Mouse (Mus musculus): ENCODE measurements around the gene Srsf5.
A peak's percentile ranks its signal among the peaks of the same experiment; 100 is the strongest.
"Not testable (repeated sequence)": the region's sequence is repeated elsewhere in the genome, so short reads cannot be mapped to it uniquely, and the experiment has no call there.

The Srsf5 gene

GRCm38 (mm10) chr12:80945334-80945995 lies at the start of gene Srsf5:
Srsf5 (plus strand) TSS chr12:80945504.
- DNase-seq = peak; percentile 100

GRCm38 (mm10) chr12:80909631-80910030 lies 35.7 kb upstream of the Srsf5 start:
- DNase-seq = no peak

GRCm38 (mm10) chr12:80917764-80918163 lies 27.5 kb upstream of the Srsf5 start:
- DNase-seq = peak; percentile 68 to 71

- DNase-seq = no peak
Measured at GRCm38 (mm10) chr12:80921301-80921700, 24.0 kb upstream of the Srsf5 start.

DNA sequence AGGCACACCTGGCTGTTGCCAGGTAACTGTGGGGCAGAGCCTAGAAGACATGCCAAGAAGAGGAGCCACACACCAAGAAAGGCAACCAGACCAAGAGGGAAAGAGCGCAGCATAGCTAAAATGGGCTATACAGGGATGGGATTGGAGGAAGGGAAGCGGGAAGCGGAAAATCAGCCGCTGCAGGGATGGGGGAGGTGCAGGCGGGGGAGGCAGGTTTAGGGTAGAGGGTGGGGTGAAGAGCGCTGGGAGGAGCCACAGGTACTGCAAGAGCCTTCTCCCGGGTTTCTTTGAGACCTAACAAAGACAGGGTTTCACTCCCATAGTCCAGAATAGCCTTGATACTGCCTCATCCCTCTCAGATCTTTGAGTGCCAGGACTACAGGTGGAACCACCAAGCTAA lies 22.4 kb upstream of the Srsf5 start:
- no peak for DNase-seq

- no peak for DNase-seq
Measured at GRCm38 (mm10) chr12:80923602-80924001, 21.7 kb upstream of the Srsf5 start.

DNA sequence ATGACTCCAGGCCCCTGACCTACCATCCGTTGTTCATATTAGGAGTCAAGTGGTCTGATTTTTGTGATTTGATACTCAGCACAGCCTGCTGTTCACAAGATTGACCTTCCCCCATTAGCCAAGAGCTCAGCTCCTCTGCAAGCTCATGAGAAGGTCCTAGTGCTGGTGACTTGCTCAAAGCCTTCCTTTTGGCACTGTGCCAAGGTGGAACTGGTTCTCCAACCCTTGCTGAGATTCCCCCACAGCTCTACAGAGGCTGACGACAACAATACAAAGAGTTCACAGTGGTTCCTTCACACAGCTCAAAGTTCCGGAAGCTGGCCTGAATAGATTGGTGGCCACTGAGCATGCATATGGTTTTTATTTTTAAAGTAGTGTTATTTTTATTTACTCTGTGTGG lies 21.1 kb upstream of the Srsf5 start:
- DNase-seq = no peak

DNA sequence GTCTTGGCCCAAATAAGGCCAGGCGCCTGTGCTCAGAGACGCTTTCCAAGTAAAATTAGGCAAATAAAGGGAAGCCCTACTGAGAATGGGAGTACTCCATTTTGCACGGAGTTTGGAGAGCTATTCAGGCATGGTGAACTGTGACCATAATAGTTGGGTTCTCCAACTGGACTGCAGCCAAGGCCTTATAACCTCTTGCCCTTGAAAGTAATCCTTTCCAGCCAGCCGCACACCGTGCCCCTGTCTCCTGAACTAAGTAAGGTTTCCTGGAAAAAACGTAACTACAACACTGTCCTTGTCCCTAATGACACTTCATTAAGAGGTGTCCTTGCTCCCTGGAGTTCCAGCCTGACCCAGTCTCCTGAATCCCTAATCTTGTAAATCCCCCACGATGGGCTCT lies 19.4 kb upstream of the Srsf5 start:
- DNase-seq = no peak

- DNase-seq = no peak
Measured at GRCm38 (mm10) chr12:80926550-80926949, 18.8 kb upstream of the Srsf5 start.

DNA sequence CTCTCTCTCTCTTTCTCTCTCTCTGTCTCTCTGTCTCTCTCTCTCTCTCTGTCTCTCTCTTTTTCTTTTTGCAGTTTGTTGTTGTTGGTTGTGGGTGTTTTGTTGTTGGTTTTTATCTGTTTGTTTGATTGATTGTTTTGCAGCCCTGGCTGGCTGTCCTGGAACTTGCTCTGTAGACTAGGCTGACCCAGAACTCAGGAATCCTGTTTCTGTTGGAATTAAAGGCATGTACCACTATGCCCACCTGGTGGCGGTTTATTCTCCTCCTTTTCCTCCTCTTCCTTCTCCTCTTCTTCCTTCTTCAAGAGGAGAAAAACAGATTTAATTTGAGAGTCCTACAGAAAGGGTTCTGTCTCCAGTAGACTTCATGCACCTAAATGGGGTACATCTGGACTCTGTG lies 17.8 kb upstream of the Srsf5 start:
- DNase-seq = no peak

- DNase-seq = no peak
Measured at GRCm38 (mm10) chr12:80928881-80929280, 16.4 kb upstream of the Srsf5 start.

- DNase-seq = no peak
Measured at GRCm38 (mm10) chr12:80930141-80930540, 15.2 kb upstream of the Srsf5 start.

DNA sequence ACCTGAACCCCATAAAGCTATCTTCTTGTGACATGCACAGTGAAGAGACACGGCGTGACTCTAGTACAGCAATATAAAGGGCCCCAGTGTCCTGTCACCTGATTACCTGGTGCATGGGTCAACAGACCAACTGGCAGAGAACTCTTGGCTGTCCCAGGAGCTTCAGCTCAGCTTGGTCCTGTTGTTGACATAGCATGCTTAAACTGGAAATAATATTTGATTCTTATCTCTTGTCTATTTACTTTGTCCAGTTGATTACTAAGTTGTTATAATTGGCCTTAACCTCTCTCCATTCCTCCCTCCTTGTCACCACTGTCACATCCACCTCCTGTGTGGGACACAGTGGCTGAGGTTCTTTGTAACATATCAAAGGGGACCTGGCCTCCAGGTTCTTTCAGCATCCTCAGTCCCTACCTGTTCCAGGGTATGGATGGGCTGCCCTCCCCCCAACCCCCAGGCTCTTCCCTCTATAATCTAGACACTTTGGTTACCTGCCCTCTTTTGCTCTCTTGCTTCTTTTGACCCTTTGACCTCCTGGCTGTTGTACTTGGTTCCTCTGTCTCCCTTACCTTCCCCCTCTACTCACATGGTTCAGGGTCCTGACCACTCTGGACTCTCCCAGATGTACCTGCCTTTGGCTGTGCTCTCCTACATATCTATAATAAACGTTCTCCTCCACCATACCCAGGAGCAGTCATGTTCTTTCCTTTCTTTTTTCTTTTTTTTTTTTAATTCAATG lies 13.7 kb upstream of the Srsf5 start:
- DNase-seq = no peak

GRCm38 (mm10) chr12:80932865-80933264 lies 12.4 kb upstream of the Srsf5 start:
- no peak for DNase-seq

DNA sequence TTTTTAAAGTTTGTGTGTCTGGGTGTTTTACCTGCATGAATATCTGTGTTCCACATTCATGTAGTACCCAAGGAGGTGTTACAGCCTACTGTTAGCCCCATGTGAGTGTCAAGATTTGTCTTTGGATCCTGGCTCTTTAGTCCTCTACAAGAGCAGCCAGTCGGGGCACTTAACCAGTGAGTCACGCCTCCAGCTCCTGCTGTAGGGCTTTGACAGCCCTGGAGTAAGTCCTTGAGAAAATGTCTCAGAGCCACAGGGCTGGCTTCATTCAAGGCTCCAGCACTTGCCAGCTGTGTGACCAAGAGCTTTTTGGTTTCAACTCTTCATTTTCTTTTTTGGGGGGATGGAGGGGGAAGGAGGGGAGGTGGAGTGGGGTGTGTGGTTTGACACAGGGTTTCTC lies 8.6 kb upstream of the Srsf5 start:
- no peak for DNase-seq

GRCm38 (mm10) chr12:80937331-80938029 lies 7.8 kb upstream of the Srsf5 start:
- DNase-seq = no peak

DNA sequence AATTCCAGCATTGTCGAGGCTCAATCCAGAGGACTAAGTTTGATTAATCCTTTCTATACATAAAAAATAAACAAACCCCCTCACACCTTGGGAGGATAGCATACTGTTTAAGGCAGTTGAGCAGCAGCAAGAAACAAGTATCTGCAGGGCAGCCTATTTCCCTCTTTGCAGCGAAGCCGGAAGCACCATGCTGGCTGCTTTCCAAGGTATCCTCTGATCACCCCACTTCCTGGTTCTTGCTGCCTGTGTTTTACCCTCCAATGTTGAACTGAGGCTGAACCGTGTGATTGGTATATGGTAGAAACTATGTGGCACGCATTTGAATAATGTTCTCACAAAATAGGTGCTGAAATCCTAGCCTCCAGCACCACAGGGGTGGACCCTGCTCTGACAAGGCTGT lies 6.7 kb upstream of the Srsf5 start:
- DNase-seq = peak; percentile 62 to 63

DNA sequence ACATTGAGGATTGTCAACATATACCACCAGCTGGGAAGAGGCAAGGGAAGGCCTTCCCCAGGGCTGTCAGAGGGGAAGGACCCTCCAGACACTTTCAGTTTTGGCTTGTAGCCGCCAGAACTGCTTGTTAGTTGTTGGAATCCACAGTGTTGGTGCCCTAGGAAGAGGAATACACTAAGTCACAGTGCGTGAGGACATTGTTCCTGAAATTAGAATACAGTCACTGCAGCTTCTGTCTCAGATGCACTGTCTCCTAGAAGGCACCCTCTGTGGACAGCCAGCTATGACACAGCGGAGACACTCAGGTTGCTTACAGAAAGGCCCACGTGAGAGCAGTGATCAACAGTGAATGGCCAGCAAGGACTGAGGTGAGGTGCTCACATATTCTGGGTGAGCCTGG lies 6.1 kb upstream of the Srsf5 start:
- DNase-seq = no peak

DNA sequence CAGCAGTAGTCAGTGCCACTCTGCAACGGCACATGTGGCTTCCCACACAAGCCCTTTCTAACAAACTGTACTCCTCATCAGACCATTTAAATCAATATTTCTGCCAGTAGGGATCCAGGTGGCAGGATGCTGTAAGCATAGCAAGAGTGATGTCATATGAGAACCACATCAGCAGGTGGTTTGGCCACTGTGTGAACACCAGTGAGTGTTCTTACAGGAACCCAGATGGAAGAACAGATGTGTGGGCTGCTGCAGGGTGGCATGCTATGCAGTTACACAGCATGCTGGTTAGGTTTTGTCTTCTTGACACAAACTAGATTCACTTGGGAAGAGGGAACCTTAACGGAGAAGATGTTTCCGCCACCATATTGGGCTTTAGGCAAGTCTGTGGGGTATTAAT lies 3.4 kb upstream of the Srsf5 start:
- DNase-seq = no peak

DNA sequence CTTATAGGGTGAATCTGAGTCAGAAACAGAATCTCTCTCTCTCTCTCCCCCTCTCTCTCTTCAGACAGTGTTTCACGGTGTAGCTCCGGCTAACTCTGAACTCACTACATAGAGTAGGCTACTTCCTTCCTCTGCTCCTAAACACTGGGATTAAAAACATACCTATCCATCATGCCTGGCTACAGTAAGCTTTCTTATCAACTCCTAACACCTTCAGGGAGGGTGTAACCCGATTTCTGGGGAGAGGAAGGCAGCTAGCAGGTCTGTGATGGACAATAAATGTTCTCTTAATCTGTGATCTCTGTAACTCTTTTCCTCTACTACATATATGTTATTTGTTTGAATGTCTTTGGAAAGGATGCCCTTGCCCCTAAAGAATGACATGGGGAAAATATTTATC lies 1.9 kb upstream of the Srsf5 start:
- no peak for DNase-seq

DNA sequence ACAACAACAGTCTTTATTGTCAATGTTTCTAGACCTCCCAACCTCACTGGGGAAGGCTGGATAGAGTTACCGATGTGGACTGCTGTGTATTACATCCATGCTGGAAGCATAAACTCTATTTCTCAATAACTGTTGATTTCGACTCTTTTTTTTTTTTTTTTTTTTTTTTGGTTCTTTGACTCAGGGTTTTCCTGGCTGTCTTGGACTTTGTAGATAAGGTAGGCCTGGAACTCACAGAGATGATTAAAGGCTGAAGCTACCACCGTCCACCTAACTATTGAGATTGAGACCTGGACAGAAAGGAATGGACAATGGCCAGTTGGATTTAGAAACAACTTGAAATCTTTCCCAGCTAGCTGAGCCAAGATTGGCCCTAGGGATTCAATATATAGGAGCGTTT lies 1.1 kb upstream of the Srsf5 start:
- DNase-seq = no peak

DNA sequence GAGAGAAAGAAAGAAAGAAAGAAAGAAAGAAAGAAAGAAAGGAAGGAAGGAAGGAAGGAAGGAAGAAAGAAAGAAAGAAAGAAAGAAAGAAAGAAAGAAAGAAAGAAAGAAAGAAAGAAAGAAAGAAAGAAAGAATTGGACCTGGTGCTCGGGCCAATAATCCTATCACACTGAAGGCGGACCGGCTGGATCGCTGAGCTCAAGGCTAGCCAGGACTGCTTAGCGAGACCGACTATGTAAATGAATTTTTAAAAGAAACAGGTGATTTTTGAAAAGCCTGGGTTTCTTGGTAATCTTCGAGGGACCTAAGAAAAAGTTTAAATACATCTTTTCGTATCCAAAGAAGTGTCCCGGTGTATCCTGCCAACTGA lies 356 bp upstream of the Srsf5 start:
- not testable (repeated sequence) for DNase-seq

GRCm38 (mm10) chr12:80945996-80946355 lies 672 bp downstream of the Srsf5 start:
- peak; percentile 97 to 98 for DNase-seq

DNA sequence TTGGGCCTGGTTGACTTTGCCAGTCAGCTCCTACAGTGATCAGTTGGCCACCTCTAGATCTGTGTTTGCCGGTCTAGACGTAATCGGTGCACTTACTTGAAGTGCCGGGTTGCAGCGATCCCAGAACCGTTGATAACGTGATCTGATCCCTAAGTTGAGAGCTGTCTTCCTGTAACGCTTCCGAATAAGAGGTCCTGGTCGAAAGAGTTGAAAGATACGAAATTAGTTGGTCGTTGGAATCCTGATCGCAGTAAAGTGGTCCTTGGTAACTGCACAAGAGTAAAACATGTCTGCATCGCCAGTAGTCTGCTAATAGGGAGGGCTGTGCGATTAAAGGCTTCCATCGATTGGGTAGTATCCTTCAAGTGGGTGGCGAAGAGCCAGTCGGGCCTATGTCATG lies 2.9 kb downstream of the Srsf5 start:
- peak; percentile 12 to 18 for DNase-seq
